Mouse (Mus musculus) forebrain, embryonic 15.5 days (tissue): ENCODE data around the gene H2afv. TPM values are rescaled to one million over a fixed set of nuclear protein-coding genes. Genes with fewer than 3 reads are reported as not detected.

Experiments used
- ATAC-seq: fragments of 200-750 bp; cut with Nextera tagmentation; replicated peaks from 2 replicates; pipeline ENCODE4 v1.8.0; 2017; ENCODE audit warnings: mild to moderate bottlenecking, moderate TSS enrichment, moderate library complexity
- H3K27ac ChIP-seq: fragments of 300-500 bp; sonication (generic); replicated peaks from 2 replicates; pipeline ENCODE4 v1.5.1; 2015; ENCODE audit warnings: mild to moderate bottlenecking, inconsistent platforms
- H3K27me3 ChIP-seq: fragments of 300-500 bp; sonication (generic); 2 replicates; pipeline ENCODE4 v1.6.1; 2015; ENCODE audit warnings: inconsistent platforms
- H3K36me3 ChIP-seq: fragments of 300-500 bp; sonication (generic); 2 replicates; pipeline ENCODE4 v1.6.1; 2015; ENCODE audit warnings: mild to moderate bottlenecking, inconsistent platforms
- H3K4me1 ChIP-seq: fragments of 300-500 bp; sonication (generic); 2 replicates; pipeline ENCODE4 v1.6.1; 2015; ENCODE audit warnings: inconsistent platforms
- H3K4me2 ChIP-seq: fragments of 300-500 bp; sonication (generic); replicated peaks from 2 replicates; pipeline ENCODE4 v1.6.1; 2015; ENCODE audit warnings: mild to moderate bottlenecking, inconsistent platforms
- H3K4me3 ChIP-seq: fragments of 300-500 bp; sonication (generic); 2 replicates; pipeline ENCODE4 v1.5.1; 2015; ENCODE audit warnings: mild to moderate bottlenecking, inconsistent platforms
- H3K9ac ChIP-seq: fragments of 300-500 bp; sonication (generic); replicated peaks from 2 replicates; pipeline ENCODE4 v1.6.1; 2015; ENCODE audit warnings: mild to moderate bottlenecking, inconsistent platforms
- H3K9me3 ChIP-seq: fragments of 300-500 bp; sonication (generic); 2 replicates; pipeline ENCODE4 v1.6.1; 2016; ENCODE audit warnings: inconsistent platforms
- WGBS: fragments of 180-500 bp; shearing (Covaris S2); methylation state at CpG from one replicate; pipeline ENCODE4 v1.1.7; 2015; ENCODE audit warnings: mixed read lengths; 5-methylcytosine and 5-hydroxymethylcytosine counted together
- polyA plus RNA-seq: library from polyadenylated mRNA; unstranded; fragments of >200 nt; fragmentation: Nextera tagmentation; extraction: Ambion mirVana; gene quantifications from 2 replicates; pipeline ENCODE4 v1.2.1, GENCODE M21; 2015

H2afv gene
- polyA plus RNA-seq, 1 experiment from 2014 or later, result 576 TPM

GRCm38 (mm10) chr11:6410050-6410602 lies 34.1 kb downstream of the H2afv start:
- Histone ChIP-seq H3K9me3 (no peaks in the 10 kb centered on the region), H3K4me1 (peaks cover 8% of the 10 kb centered on the region), H3K27me3 (no peaks in the 10 kb centered on the region), H3K4me2 (no peak overlapping the region), H3K9ac (no peak overlapping the region), H3K36me3 (peaks cover 15% of the 10 kb centered on the region), H3K4me3 (no peak overlapping the region), H3K27ac (no peak overlapping the region)
- no peak for ATAC-seq
- WGBS, result 51% methylated on average over 5 of the region's 5 CpGs

- Histone ChIP-seq H3K36me3 (peaks cover 44% of the 10 kb centered on the region), H3K27ac (no peak overlapping the region), H3K27me3 (no peaks in the 10 kb centered on the region), H3K4me2 (no peak overlapping the region), H3K4me3 (no peak overlapping the region), H3K4me1 (peaks cover 4% of the 10 kb centered on the region; the same call in 1 of the 2 replicates), H3K9ac (no peak overlapping the region), H3K9me3 (no peaks in the 10 kb centered on the region)
- no peak for ATAC-seq
- WGBS, result 88% methylated on average over 3 of the region's 3 CpGs
Observed at GRCm38 (mm10) chr11:6407162-6407621, 37.1 kb downstream of the H2afv start.

GRCm38 (mm10) chr11:6406251-6407161 lies 37.7 kb downstream of the H2afv start:
- peak; percentile 36; the same call in 1 of the 2 replicates for ATAC-seq
- H3K4me2 ChIP-seq, result no peak overlapping the region
- no peaks in the 10 kb centered on the region for H3K27me3 ChIP-seq
- H3K9me3 ChIP-seq, result no peaks in the 10 kb centered on the region
- 55% methylated on average over 14 of the region's 14 CpGs for WGBS
- peak overlapping the region; percentile 56 for H3K27ac ChIP-seq
- H3K36me3 ChIP-seq, result peaks cover 51% of the 10 kb centered on the region
- H3K4me3 ChIP-seq, result no peak overlapping the region
- H3K9ac ChIP-seq, result no peak overlapping the region
- peaks cover 4% of the 10 kb centered on the region; the same call in 1 of the 2 replicates for H3K4me1 ChIP-seq

GRCm38 (mm10) chr11:6405591-6406081 lies 38.6 kb downstream of the H2afv start:
- 84% methylated on average over 4 of the region's 4 CpGs for WGBS
- Histone ChIP-seq H3K4me2 (no peak overlapping the region), H3K27me3 (no peaks in the 10 kb centered on the region), H3K36me3 (peaks cover 60% of the 10 kb centered on the region), H3K27ac (peak overlapping the region; percentile 56), H3K9ac (no peak overlapping the region), H3K4me1 (peaks cover 4% of the 10 kb centered on the region; the same call in 1 of the 2 replicates), H3K9me3 (no peaks in the 10 kb centered on the region), H3K4me3 (no peak overlapping the region)
- ATAC-seq, result no peak

- 86% methylated on average over 9 of the region's 9 CpGs for WGBS
- H3K27ac ChIP-seq, result peak overlapping the region; percentile 39
- ATAC-seq, result no peak
- H3K9ac ChIP-seq, result no peak overlapping the region
- peaks cover 67% of the 10 kb centered on the region for H3K36me3 ChIP-seq
- H3K9me3 ChIP-seq, result no peaks in the 10 kb centered on the region
- no peak overlapping the region for H3K4me2 ChIP-seq
- H3K27me3 ChIP-seq, result no peaks in the 10 kb centered on the region
- H3K4me3 ChIP-seq, result no peak overlapping the region
- peaks cover 4% of the 10 kb centered on the region; the same call in 1 of the 2 replicates for H3K4me1 ChIP-seq
Observed at GRCm38 (mm10) chr11:6404699-6405566, 39.3 kb downstream of the H2afv start.

GRCm38 (mm10) chr11:6403830-6404405 lies 40.3 kb downstream of the H2afv start:
- WGBS, result 90% methylated on average over 5 of the region's 5 CpGs
- no peak overlapping the region for H3K4me2 ChIP-seq
- no peak overlapping the region for H3K27ac ChIP-seq
- no peak overlapping the region for H3K4me3 ChIP-seq
- peaks cover 4% of the 10 kb centered on the region; the same call in 1 of the 2 replicates for H3K4me1 ChIP-seq
- H3K9me3 ChIP-seq, result no peaks in the 10 kb centered on the region
- no peak overlapping the region for H3K9ac ChIP-seq
- ATAC-seq, result no peak
- peaks cover 77% of the 10 kb centered on the region for H3K36me3 ChIP-seq
- H3K27me3 ChIP-seq, result no peaks in the 10 kb centered on the region

- no peak for ATAC-seq
- 87% methylated on average over 19 of the region's 19 CpGs for WGBS
- Histone ChIP-seq H3K9ac (no peak overlapping the region), H3K27me3 (no peaks in the 10 kb centered on the region), H3K9me3 (no peaks in the 10 kb centered on the region), H3K36me3 (peaks cover 88% of the 10 kb centered on the region), H3K4me2 (no peak overlapping the region), H3K4me1 (peaks cover 4% of the 10 kb centered on the region; the same call in 1 of the 2 replicates), H3K4me3 (no peak overlapping the region), H3K27ac (no peak overlapping the region)
Observed at GRCm38 (mm10) chr11:6402515-6403510, 41.4 kb downstream of the H2afv start.

GRCm38 (mm10) chr11:6398141-6398540 lies 46.1 kb downstream of the H2afv start:
- Histone ChIP-seq H3K9ac (no peak overlapping the region), H3K4me2 (no peak overlapping the region), H3K4me3 (no peak overlapping the region), H3K27me3 (no peaks in the 10 kb centered on the region), H3K27ac (no peak overlapping the region), H3K36me3 (peaks cover 85% of the 10 kb centered on the region), H3K9me3 (no peaks in the 10 kb centered on the region), H3K4me1 (peaks cover 8% of the 10 kb centered on the region)
- ATAC-seq, result no peak
- 88% methylated on average over 10 of the region's 10 CpGs for WGBS

- H3K9me3 ChIP-seq, result no peaks in the 10 kb centered on the region
- no peaks in the 10 kb centered on the region for H3K27me3 ChIP-seq
- H3K36me3 ChIP-seq, result peaks cover 76% of the 10 kb centered on the region
- no peak overlapping the region for H3K4me3 ChIP-seq
- no peak overlapping the region for H3K9ac ChIP-seq
- H3K27ac ChIP-seq, result no peak overlapping the region
- no peak overlapping the region for H3K4me2 ChIP-seq
- ATAC-seq, result no peak
- H3K4me1 ChIP-seq, result peaks cover 25% of the 10 kb centered on the region
- WGBS, result 87% methylated on average over 5 of the region's 5 CpGs
Observed at GRCm38 (mm10) chr11:6395565-6395964, 48.7 kb downstream of the H2afv start.

GRCm38 (mm10) chr11:6393866-6394265 lies 50.4 kb downstream of the H2afv start:
- no peak overlapping the region for H3K4me2 ChIP-seq
- H3K4me3 ChIP-seq, result no peak overlapping the region
- peaks cover 59% of the 10 kb centered on the region for H3K36me3 ChIP-seq
- 64% methylated on average over 1 of the region's 1 CpGs for WGBS
- H3K9ac ChIP-seq, result no peak overlapping the region
- no peaks in the 10 kb centered on the region for H3K27me3 ChIP-seq
- H3K9me3 ChIP-seq, result no peaks in the 10 kb centered on the region
- no peak for ATAC-seq
- no peak overlapping the region for H3K27ac ChIP-seq
- H3K4me1 ChIP-seq, result peaks cover 32% of the 10 kb centered on the region
